Mouse (Mus musculus) kidney, postnatal 0 days (tissue): ENCODE measurements around the gene Ryr2. TPM values are rescaled to one million over a fixed set of nuclear protein-coding genes. Genes with fewer than 3 reads are reported as not detected.

ENCODE experiments used
- ATAC-seq: fragments of 200-750 bp; cut with Nextera tagmentation; replicated peaks from 2 replicates; pipeline ENCODE4 v1.8.0; 2017; ENCODE audit warnings: low read depth, moderate number of reproducible peaks, moderate TSS enrichment, moderate library complexity; ENCODE audit not compliant: low FRiP score
- DNase-seq: peaks from one replicate; pipeline ENCODE4 v3.0.0-alpha.2; 2016; ENCODE audit warnings: low spot score
- H3K27ac ChIP-seq: fragments of 300-500 bp; sonication (generic); 2 replicates; pipeline ENCODE4 v1.5.1; 2014; ENCODE audit warnings: mild to moderate bottlenecking
- H3K27me3 ChIP-seq: fragments of 300-500 bp; sonication (generic); 2 replicates; pipeline ENCODE4 v1.6.1; 2014; ENCODE audit warnings: low read length, mixed read lengths; ENCODE audit not compliant: insufficient read depth
- H3K36me3 ChIP-seq: fragments of 300-500 bp; sonication (generic); 2 replicates; pipeline ENCODE4 v1.6.1; 2014; ENCODE audit warnings: low read length, mixed read lengths; ENCODE audit not compliant: insufficient read depth
- H3K4me1 ChIP-seq: fragments of 300-500 bp; sonication (generic); replicated peaks from 2 replicates; pipeline ENCODE4 v1.6.1; 2014; ENCODE audit warnings: antibody characterized with exemption, low read length, mixed read lengths; ENCODE audit not compliant: insufficient read depth
- H3K4me2 ChIP-seq: fragments of 300-500 bp; sonication (generic); 2 replicates; pipeline ENCODE4 v1.6.1; 2014; ENCODE audit warnings: mild to moderate bottlenecking, low read length, moderate library complexity, mixed read lengths
- H3K4me3 ChIP-seq: fragments of 300-500 bp; sonication (generic); replicated peaks from 2 replicates; pipeline ENCODE4 v1.5.1; 2014; ENCODE audit warnings: low read depth, low read length
- H3K9ac ChIP-seq: fragments of 300-500 bp; sonication (generic); 2 replicates; pipeline ENCODE4 v1.6.1; 2014; ENCODE audit warnings: low read depth, low read length
- H3K9me3 ChIP-seq: fragments of 300-500 bp; sonication (generic); replicated peaks from 2 replicates; pipeline ENCODE4 v1.6.1; 2016; ENCODE audit warnings: low read length, inconsistent platforms, mixed read lengths
- CTCF ChIP-seq: IDR thresholded peaks from 2 replicates; pipeline ENCODE4 v1.5.1; 2016; ENCODE audit warnings: antibody characterized with exemption, low read depth, mild to moderate bottlenecking, moderate library complexity
- WGBS: fragments of 180-500 bp; shearing (Covaris S2); extraction: QIAGEN DNeasy Blood & Tissue Kit; methylation state at CpG from one replicate; pipeline ENCODE4 v1.1.7; 2014; 5-methylcytosine and 5-hydroxymethylcytosine counted together
- polyA plus RNA-seq: library from polyadenylated mRNA; unstranded; fragments of >200 nt; fragmentation: Nextera tagmentation; extraction: Ambion mirVana; gene quantifications from 2 replicates; pipeline ENCODE4 v1.2.1, GENCODE M21; 2015

The Ryr2 gene
- polyA plus RNA-seq, 1 experiment from 2014 or later = 0.09 TPM

- H3K27me3 ChIP-seq = no peaks in the 10 kb centered on the region
Observed at GRCm38 (mm10) chr13:12070157-12071129, 36.3 kb downstream of the Ryr2 start.

GRCm38 (mm10) chr13:12064576-12064975 is 42.2 kb downstream of the Ryr2 start:
- TF ChIP-seq CTCF = no peak
- H3K27ac ChIP-seq = no peak overlapping the region
- 86% methylated on average over 4 of the region's 4 CpGs for WGBS

More at GRCm38 (mm10) chr13:12070157-12071129, 36.3 kb downstream of the Ryr2 start:
- Histone ChIP-seq H3K4me1 (no peaks in the 10 kb centered on the region), H3K9ac (no peak overlapping the region), H3K4me2 (no peak overlapping the region), H3K4me3 (no peak overlapping the region), H3K36me3 (no peaks in the 10 kb centered on the region), H3K27ac (no peak overlapping the region), H3K9me3 (no peaks in the 10 kb centered on the region)
- WGBS = 81% methylated on average over 14 of the region's 14 CpGs
- TF ChIP-seq CTCF = no peak
- DNase-seq (no peak), ATAC-seq (no peak)

GRCm38 (mm10) chr13:12063561-12063960 is 43.2 kb downstream of the Ryr2 start:
- ATAC-seq = no peak

More at GRCm38 (mm10) chr13:12064576-12064975, 42.2 kb downstream of the Ryr2 start:
- Histone ChIP-seq H3K4me1 (no peaks in the 10 kb centered on the region), H3K4me3 (no peak overlapping the region), H3K9me3 (no peaks in the 10 kb centered on the region), H3K36me3 (no peaks in the 10 kb centered on the region), H3K4me2 (no peak overlapping the region), H3K27me3 (no peaks in the 10 kb centered on the region), H3K9ac (no peak overlapping the region)
- DNase-seq (no peak), ATAC-seq (no peak)

GRCm38 (mm10) chr13:12057357-12057771 is 49.4 kb downstream of the Ryr2 start:
- H3K4me2 ChIP-seq = no peak overlapping the region
- H3K4me3 ChIP-seq = no peak overlapping the region
- no peak overlapping the region for H3K27ac ChIP-seq
- H3K36me3 ChIP-seq = no peaks in the 10 kb centered on the region
- no peaks in the 10 kb centered on the region for H3K4me1 ChIP-seq
- peak; percentile 42; the same call in 1 of the 2 replicates for ATAC-seq
- 59% methylated on average over 8 of the region's 8 CpGs for WGBS
- peak; percentile 38; the same call in 1 of the 2 replicates for TF ChIP-seq CTCF
- DNase-seq = peak; percentile 10
- no peaks in the 10 kb centered on the region for H3K27me3 ChIP-seq
- no peak overlapping the region for H3K9ac ChIP-seq
- H3K9me3 ChIP-seq = no peaks in the 10 kb centered on the region

More at GRCm38 (mm10) chr13:12063561-12063960, 43.2 kb downstream of the Ryr2 start:
- no peak overlapping the region for H3K4me2 ChIP-seq
- no peaks in the 10 kb centered on the region for H3K9me3 ChIP-seq
- WGBS = 70% methylated on average over 4 of the region's 4 CpGs
- H3K27me3 ChIP-seq = no peaks in the 10 kb centered on the region
- H3K4me3 ChIP-seq = no peak overlapping the region
- no peaks in the 10 kb centered on the region for H3K36me3 ChIP-seq
- H3K4me1 ChIP-seq = no peaks in the 10 kb centered on the region
- TF ChIP-seq CTCF = no peak
- H3K27ac ChIP-seq = no peak overlapping the region
- DNase-seq = no peak
- no peak overlapping the region for H3K9ac ChIP-seq

- Histone ChIP-seq H3K4me2 (no peak overlapping the region), H3K27ac (no peak overlapping the region), H3K36me3 (no peaks in the 10 kb centered on the region), H3K4me3 (no peak overlapping the region), H3K4me1 (no peaks in the 10 kb centered on the region), H3K9ac (no peak overlapping the region), H3K9me3 (no peaks in the 10 kb centered on the region), H3K27me3 (no peaks in the 10 kb centered on the region)
- no peak for DNase-seq
- 76% methylated on average over 1 of the region's 1 CpGs for WGBS
- ATAC-seq = no peak
- TF ChIP-seq CTCF = no peak
Observed at GRCm38 (mm10) chr13:12055913-12056312, 50.8 kb downstream of the Ryr2 start.

GRCm38 (mm10) chr13:12053910-12054309 is 52.8 kb downstream of the Ryr2 start:
- no peaks in the 10 kb centered on the region for H3K36me3 ChIP-seq
- no peak overlapping the region for H3K4me2 ChIP-seq
- no peak overlapping the region for H3K9ac ChIP-seq
- no peak for ATAC-seq
- H3K27me3 ChIP-seq = no peaks in the 10 kb centered on the region
- WGBS = 99% methylated on average over 3 of the region's 3 CpGs
- no peak for TF ChIP-seq CTCF
- no peak overlapping the region for H3K27ac ChIP-seq
- no peak overlapping the region for H3K4me3 ChIP-seq
- no peak for DNase-seq
- no peaks in the 10 kb centered on the region for H3K4me1 ChIP-seq
- H3K9me3 ChIP-seq = no peaks in the 10 kb centered on the region
